Mouse (Mus musculus): Measurements from ENCODE around the gene Mamdc2. TPM values are rescaled to one million over a fixed set of nuclear protein-coding genes. Genes with fewer than 3 reads are reported as not detected.

Gene Mamdc2
- polyA plus RNA-seq, 1 experiment from 2014 or later: 0.56 TPM

- no peaks in the 10 kb centered on the region for H3K9me3 ChIP-seq
- 72% methylated on average over 9 of the region's 9 CpGs for WGBS
These were observed 74.5 kb downstream of the Mamdc2 start for GRCm38 (mm10) chr19:23373728-23374127.

GRCm38 (mm10) chr19:23373287-23373686, 75.0 kb downstream of the Mamdc2 start:
- Histone ChIP-seq H3K4me3 (no peak overlapping the region), H3K27me3 (ENCODE audit: poor library complexity, severe bottlenecking) (no peaks in the 10 kb centered on the region), H3K36me3 (replicated peaks) (no peaks in the 10 kb centered on the region), H3K9me3 (no peaks in the 10 kb centered on the region), H3K4me1 (peaks cover 6% of the 10 kb centered on the region), H3K27ac (no peak overlapping the region)
- DNase-seq (ENCODE audit: extremely low spot score, low spot score): peak; percentile 65
- 52% methylated on average over 8 of the region's 8 CpGs for WGBS

More at GRCm38 (mm10) chr19:23373728-23374127, 74.5 kb downstream of the Mamdc2 start:
- H3K4me3 ChIP-seq: no peak overlapping the region
- DNase-seq (ENCODE audit: extremely low spot score, low spot score): no peak
- no peaks in the 10 kb centered on the region for H3K36me3 ChIP-seq (replicated peaks)
- no peaks in the 10 kb centered on the region for H3K27me3 ChIP-seq (ENCODE audit: poor library complexity, severe bottlenecking)
- H3K27ac ChIP-seq: no peak overlapping the region
- peaks cover 6% of the 10 kb centered on the region for H3K4me1 ChIP-seq

GRCm38 (mm10) chr19:23369275-23369674, 79.0 kb downstream of the Mamdc2 start:
- Histone ChIP-seq H3K4me1 (no peaks in the 10 kb centered on the region), H3K4me3 (no peak overlapping the region), H3K27ac (no peak overlapping the region), H3K36me3 (replicated peaks) (no peaks in the 10 kb centered on the region), H3K27me3 (ENCODE audit: poor library complexity, severe bottlenecking) (no peaks in the 10 kb centered on the region), H3K9me3 (no peaks in the 10 kb centered on the region)
- DNase-seq (ENCODE audit: extremely low spot score, low spot score): no peak
- WGBS: 90% methylated on average over 4 of the region's 4 CpGs

- Histone ChIP-seq H3K27me3 (ENCODE audit: poor library complexity, severe bottlenecking) (no peaks in the 10 kb centered on the region), H3K36me3 (replicated peaks) (no peaks in the 10 kb centered on the region), H3K9me3 (no peaks in the 10 kb centered on the region), H3K4me3 (no peak overlapping the region), H3K4me1 (no peaks in the 10 kb centered on the region), H3K27ac (no peak overlapping the region)
- WGBS: 87% methylated on average over 3 of the region's 3 CpGs
- DNase-seq (ENCODE audit: extremely low spot score, low spot score): no peak
These were observed 86.2 kb downstream of the Mamdc2 start for GRCm38 (mm10) chr19:23362006-23362405.

- no peak overlapping the region for H3K4me3 ChIP-seq
- no peaks in the 10 kb centered on the region for H3K9me3 ChIP-seq
- no peaks in the 10 kb centered on the region for H3K4me1 ChIP-seq
- no peak overlapping the region for H3K27ac ChIP-seq
- no peaks in the 10 kb centered on the region for H3K27me3 ChIP-seq (ENCODE audit: poor library complexity, severe bottlenecking)
- no peaks in the 10 kb centered on the region for H3K36me3 ChIP-seq (replicated peaks)
- no peak for DNase-seq (ENCODE audit: extremely low spot score, low spot score)
- WGBS: 76% methylated on average over 4 of the region's 4 CpGs
These were observed 87.1 kb downstream of the Mamdc2 start for GRCm38 (mm10) chr19:23361124-23361523.

GRCm38 (mm10) chr19:23360536-23360935, 87.7 kb downstream of the Mamdc2 start:
- WGBS: 94% methylated on average over 4 of the region's 4 CpGs
- no peaks in the 10 kb centered on the region for H3K27me3 ChIP-seq (ENCODE audit: poor library complexity, severe bottlenecking)
- no peaks in the 10 kb centered on the region for H3K4me1 ChIP-seq
- no peaks in the 10 kb centered on the region for H3K36me3 ChIP-seq (replicated peaks)
- no peak overlapping the region for H3K4me3 ChIP-seq
- H3K9me3 ChIP-seq: no peaks in the 10 kb centered on the region
- no peak overlapping the region for H3K27ac ChIP-seq
- no peak for DNase-seq (ENCODE audit: extremely low spot score, low spot score)

GRCm38 (mm10) chr19:23357253-23357652, 91.0 kb downstream of the Mamdc2 start:
- Histone ChIP-seq H3K27me3 (ENCODE audit: poor library complexity, severe bottlenecking) (no peaks in the 10 kb centered on the region), H3K9me3 (no peaks in the 10 kb centered on the region), H3K36me3 (replicated peaks) (no peaks in the 10 kb centered on the region), H3K4me3 (no peak overlapping the region), H3K4me1 (0 out of 2 replicates have a peak, but pooled peaks cover 4% of the 10 kb centered on the region), H3K27ac (no peak overlapping the region)
- 88% methylated on average over 5 of the region's 5 CpGs for WGBS
- DNase-seq (ENCODE audit: extremely low spot score, low spot score): no peak

GRCm38 (mm10) chr19:23354738-23355137, 93.5 kb downstream of the Mamdc2 start:
- WGBS: 90% methylated on average over 6 of the region's 6 CpGs
- DNase-seq (ENCODE audit: extremely low spot score, low spot score): no peak
- Histone ChIP-seq H3K36me3 (replicated peaks) (no peaks in the 10 kb centered on the region), H3K4me1 (0 out of 2 replicates have a peak, but pooled peaks cover 4% of the 10 kb centered on the region), H3K27ac (no peak overlapping the region), H3K4me3 (no peak overlapping the region), H3K9me3 (no peaks in the 10 kb centered on the region), H3K27me3 (ENCODE audit: poor library complexity, severe bottlenecking) (no peaks in the 10 kb centered on the region)

GRCm38 (mm10) chr19:23353881-23354401, 94.3 kb downstream of the Mamdc2 start:
- Histone ChIP-seq H3K4me1 (0 out of 2 replicates have a peak, but pooled peaks cover 4% of the 10 kb centered on the region), H3K36me3 (replicated peaks) (no peaks in the 10 kb centered on the region), H3K27me3 (ENCODE audit: poor library complexity, severe bottlenecking) (no peaks in the 10 kb centered on the region), H3K27ac (no peak overlapping the region), H3K9me3 (no peaks in the 10 kb centered on the region), H3K4me3 (no peak overlapping the region)
- WGBS: 65% methylated on average over 9 of the region's 9 CpGs
- no peak for DNase-seq (ENCODE audit: extremely low spot score, low spot score)

- no peaks in the 10 kb centered on the region for H3K9me3 ChIP-seq
- 0 out of 2 replicates have a peak, but pooled peaks cover 4% of the 10 kb centered on the region for H3K4me1 ChIP-seq
- H3K4me3 ChIP-seq: no peak overlapping the region
- DNase-seq (ENCODE audit: extremely low spot score, low spot score): no peak
- no peaks in the 10 kb centered on the region for H3K27me3 ChIP-seq (ENCODE audit: poor library complexity, severe bottlenecking)
- no peak overlapping the region for H3K27ac ChIP-seq
- no peaks in the 10 kb centered on the region for H3K36me3 ChIP-seq (replicated peaks)
- WGBS: 90% methylated on average over 8 of the region's 8 CpGs
These were observed 95.1 kb downstream of the Mamdc2 start for GRCm38 (mm10) chr19:23353161-23353560.

GRCm38 (mm10) chr19:23351808-23352491, 96.3 kb downstream of the Mamdc2 start:
- Histone ChIP-seq H3K4me3 (no peak overlapping the region), H3K36me3 (replicated peaks) (no peaks in the 10 kb centered on the region), H3K4me1 (0 out of 2 replicates have a peak, but pooled peaks cover 4% of the 10 kb centered on the region), H3K27ac (no peak overlapping the region), H3K27me3 (ENCODE audit: poor library complexity, severe bottlenecking) (no peaks in the 10 kb centered on the region), H3K9me3 (no peaks in the 10 kb centered on the region)
- 92% methylated on average over 13 of the region's 13 CpGs for WGBS
- no peak for DNase-seq (ENCODE audit: extremely low spot score, low spot score)

- no peaks in the 10 kb centered on the region for H3K36me3 ChIP-seq (replicated peaks)
- no peak for DNase-seq (ENCODE audit: extremely low spot score, low spot score)
- H3K4me3 ChIP-seq: no peak overlapping the region
- H3K27ac ChIP-seq: no peak overlapping the region
- H3K9me3 ChIP-seq: no peaks in the 10 kb centered on the region
- 0 out of 2 replicates have a peak, but pooled peaks cover 4% of the 10 kb centered on the region for H3K4me1 ChIP-seq
- no peaks in the 10 kb centered on the region for H3K27me3 ChIP-seq (ENCODE audit: poor library complexity, severe bottlenecking)
- 90% methylated on average over 2 of the region's 2 CpGs for WGBS
These were observed 98.3 kb downstream of the Mamdc2 start for GRCm38 (mm10) chr19:23349930-23350329.

- H3K4me3 ChIP-seq: no peak overlapping the region
- no peaks in the 10 kb centered on the region for H3K36me3 ChIP-seq (replicated peaks)
- no peak overlapping the region for H3K27ac ChIP-seq
- H3K27me3 ChIP-seq (ENCODE audit: poor library complexity, severe bottlenecking): no peaks in the 10 kb centered on the region
- no peaks in the 10 kb centered on the region for H3K4me1 ChIP-seq
- WGBS: 91% methylated on average over 3 of the region's 3 CpGs
- H3K9me3 ChIP-seq: no peaks in the 10 kb centered on the region
- DNase-seq (ENCODE audit: extremely low spot score, low spot score): no peak
These were observed 105.5 kb downstream of the Mamdc2 start for GRCm38 (mm10) chr19:23342782-23343181.

All from forebrain, embryonic 10.5 days (tissue).